Mouse (Mus musculus) neural tube, embryonic 14.5 days (tissue): ENCODE measurements around the gene Srebf1. TPM values are rescaled to one million over a fixed set of nuclear protein-coding genes. Genes with fewer than 3 reads are reported as not detected.

Source experiments
- ATAC-seq: fragments of 200-750 bp; cut with Nextera tagmentation; 2 replicates; pipeline ENCODE4 v1.8.0; 2017; ENCODE audit warnings: low read depth, mild to moderate bottlenecking, moderate TSS enrichment, moderate library complexity
- H3K27ac ChIP-seq: fragments of 300-500 bp; sonication (generic); 2 replicates; pipeline ENCODE4 v1.5.1; 2014; ENCODE audit warnings: low read depth, mild to moderate bottlenecking, control low read depth, low read length, moderate library complexity, mixed read lengths
- H3K27me3 ChIP-seq: fragments of 300-500 bp; sonication (generic); 2 replicates; pipeline ENCODE4 v1.6.1; 2014; ENCODE audit warnings: low read length; ENCODE audit not compliant: control insufficient read depth, insufficient read depth
- H3K36me3 ChIP-seq: fragments of 300-500 bp; sonication (generic); 2 replicates; pipeline ENCODE4 v1.6.1; 2014; ENCODE audit warnings: low read length, mixed read lengths; ENCODE audit not compliant: control insufficient read depth, insufficient read depth
- H3K4me1 ChIP-seq: fragments of 300-500 bp; sonication (generic); 2 replicates; pipeline ENCODE4 v1.6.1; 2014; ENCODE audit warnings: low read length; ENCODE audit not compliant: control insufficient read depth, insufficient read depth
- H3K4me2 ChIP-seq: fragments of 300-500 bp; sonication (generic); 2 replicates; pipeline ENCODE4 v1.6.1; 2014; ENCODE audit warnings: mild to moderate bottlenecking, low read depth, low read length, control low read depth
- H3K4me3 ChIP-seq: fragments of 300-500 bp; sonication (generic); 2 replicates; pipeline ENCODE4 v1.5.1; 2014; ENCODE audit warnings: low read depth, low read length, control low read depth, mixed read lengths
- H3K9ac ChIP-seq: fragments of 300-500 bp; sonication (generic); replicated peaks from 2 replicates; pipeline ENCODE4 v1.6.1; 2014; ENCODE audit warnings: low read depth, mild to moderate bottlenecking, control low read depth, low read length, mixed read lengths
- H3K9me3 ChIP-seq: fragments of 300-500 bp; sonication (generic); 2 replicates; pipeline ENCODE4 v1.6.1; 2016; ENCODE audit warnings: low read length; ENCODE audit not compliant: control insufficient read depth
- WGBS: fragments of 180-500 bp; shearing (Covaris S2); extraction: QIAGEN DNeasy Blood & Tissue Kit; methylation state at CpG from one replicate; pipeline ENCODE4 v1.1.7; 2014; 5-methylcytosine and 5-hydroxymethylcytosine counted together
- microRNA-seq: library from miRNA; unstranded; fragments of <30 nt; microRNA quantifications from one replicate; pipeline ENCODE4, GENCODE M21; 2016
- polyA plus RNA-seq: library from polyadenylated mRNA; unstranded; fragments of >200 nt; fragmentation: Nextera tagmentation; extraction: Ambion mirVana; gene quantifications from 2 replicates; pipeline ENCODE4 v1.2.1, GENCODE M21; 2014

Srebf1 gene
- polyA plus RNA-seq, 1 experiment from 2014 or later = 41.3 TPM

DNA sequence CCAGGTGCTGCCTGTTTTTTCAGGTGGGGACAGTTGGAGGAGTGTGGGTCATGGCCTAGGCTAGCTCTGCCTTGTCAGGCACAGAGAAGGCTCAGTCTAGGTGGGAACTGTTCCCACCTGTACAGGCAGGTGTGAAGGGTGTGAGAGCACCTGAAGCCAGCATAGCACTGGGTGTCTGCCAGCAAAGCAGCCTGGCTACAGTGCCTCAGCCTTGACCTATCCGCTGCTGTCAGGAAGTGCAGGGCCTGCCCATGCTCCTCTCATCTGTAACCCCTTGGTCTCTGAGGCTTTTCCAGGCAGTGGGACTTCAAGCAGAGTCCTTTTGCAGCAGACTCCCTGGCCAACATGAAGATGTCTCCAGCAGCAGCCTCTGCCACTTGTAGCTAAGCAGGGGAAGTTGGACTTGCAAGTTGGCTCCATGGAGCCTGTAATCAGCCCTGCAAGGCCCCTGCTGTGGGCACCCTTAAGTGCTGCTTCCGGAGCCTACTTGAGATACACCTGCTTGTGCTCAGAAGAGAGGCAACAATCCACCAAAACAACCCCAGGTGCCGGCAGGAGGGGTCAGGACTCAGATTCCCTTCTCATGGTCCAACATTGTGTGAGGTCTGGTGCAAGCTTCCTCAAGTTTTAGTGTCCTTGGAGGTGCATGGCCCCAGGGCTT, 61.8 kb downstream of the Srebf1 start:
- no peaks in the 10 kb centered on the region for H3K27me3 ChIP-seq
- no peak overlapping the region for H3K4me2 ChIP-seq
- no peaks in the 10 kb centered on the region for H3K36me3 ChIP-seq
- H3K9me3 ChIP-seq = no peaks in the 10 kb centered on the region
- ATAC-seq = no peak
- H3K9ac ChIP-seq = 0 out of 2 replicates have a peak overlapping the region, but pooled peaks have one; percentile 2
- peaks cover 31% of the 10 kb centered on the region for H3K4me1 ChIP-seq
- no peak overlapping the region for H3K4me3 ChIP-seq
- H3K27ac ChIP-seq = peak overlapping the region; percentile 67
- 68% methylated on average over 3 of the region's 3 CpGs for WGBS

- no peak for ATAC-seq
- 95% methylated on average over 5 of the region's 5 CpGs for WGBS
- H3K9ac ChIP-seq = no peak overlapping the region
- H3K27me3 ChIP-seq = no peaks in the 10 kb centered on the region
- H3K9me3 ChIP-seq = no peaks in the 10 kb centered on the region
- H3K27ac ChIP-seq = peak overlapping the region; percentile 67; the same call in 1 of the 2 replicates
- H3K4me1 ChIP-seq = peaks cover 29% of the 10 kb centered on the region
- no peaks in the 10 kb centered on the region for H3K36me3 ChIP-seq
- H3K4me2 ChIP-seq = no peak overlapping the region
- H3K4me3 ChIP-seq = no peak overlapping the region
Observed at GRCm38 (mm10) chr11:60159955-60160354, 62.4 kb downstream of the Srebf1 start.

DNA sequence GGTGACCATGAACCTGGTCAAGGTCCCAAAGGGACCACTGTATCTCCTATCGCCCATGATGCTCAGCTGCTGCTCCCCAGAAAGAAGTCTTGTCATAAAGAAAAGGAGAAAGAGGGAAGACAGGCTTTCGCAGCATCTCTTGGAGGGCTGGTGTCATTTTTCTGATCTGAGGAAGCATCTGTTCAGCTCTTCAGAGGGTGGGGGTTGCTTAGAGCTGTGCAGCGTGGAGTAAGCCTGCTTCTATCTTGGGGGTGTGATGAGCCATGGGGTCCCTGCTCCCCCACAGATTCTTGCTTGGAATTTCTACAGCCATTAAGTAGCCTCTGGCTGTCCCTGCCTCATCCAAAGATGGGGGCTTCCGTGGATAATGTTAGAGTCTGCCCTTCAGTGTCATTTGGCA, 64.1 kb downstream of the Srebf1 start:
- H3K36me3 ChIP-seq = no peaks in the 10 kb centered on the region
- H3K27me3 ChIP-seq = no peaks in the 10 kb centered on the region
- H3K4me2 ChIP-seq = no peak overlapping the region
- no peak overlapping the region for H3K9ac ChIP-seq
- H3K4me1 ChIP-seq = peaks cover 24% of the 10 kb centered on the region
- no peaks in the 10 kb centered on the region for H3K9me3 ChIP-seq
- WGBS = 76% methylated on average over 4 of the region's 4 CpGs
- no peak overlapping the region for H3K4me3 ChIP-seq
- no peak for ATAC-seq
- no peak overlapping the region for H3K27ac ChIP-seq

DNA sequence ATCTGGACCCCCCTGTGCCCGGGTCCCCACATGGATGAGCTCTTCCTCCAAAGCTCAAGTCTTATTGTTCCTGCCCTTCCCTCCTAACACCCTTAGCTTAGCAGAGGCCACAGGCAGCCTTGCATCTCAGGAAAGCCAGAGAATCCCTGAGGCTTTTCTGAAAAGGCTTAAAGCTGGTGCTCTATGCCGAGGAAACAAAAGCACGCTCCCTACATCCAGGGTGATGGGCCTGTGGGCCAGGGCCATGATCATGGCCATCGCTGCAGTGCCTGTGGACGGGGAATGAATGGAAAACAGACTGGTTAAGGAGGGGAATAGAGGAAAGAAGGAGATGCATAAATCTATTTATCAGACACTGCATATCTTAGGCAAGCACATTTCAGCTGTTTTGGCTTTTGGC, 66.7 kb downstream of the Srebf1 start:
- no peak for ATAC-seq
- H3K36me3 ChIP-seq = no peaks in the 10 kb centered on the region
- no peak overlapping the region for H3K4me3 ChIP-seq
- H3K9ac ChIP-seq = no peak overlapping the region
- no peak overlapping the region for H3K27ac ChIP-seq
- H3K4me1 ChIP-seq = peaks cover 15% of the 10 kb centered on the region
- H3K27me3 ChIP-seq = no peaks in the 10 kb centered on the region
- H3K9me3 ChIP-seq = no peaks in the 10 kb centered on the region
- WGBS = 71% methylated on average over 5 of the region's 5 CpGs
- H3K4me2 ChIP-seq = no peak overlapping the region

- Histone ChIP-seq H3K36me3 (no peaks in the 10 kb centered on the region), H3K4me3 (no peak overlapping the region), H3K27ac (no peak overlapping the region), H3K27me3 (no peaks in the 10 kb centered on the region), H3K4me2 (no peak overlapping the region), H3K9ac (no peak overlapping the region), H3K9me3 (no peaks in the 10 kb centered on the region), H3K4me1 (peaks cover 16% of the 10 kb centered on the region)
- ATAC-seq = no peak
- 88% methylated on average over 3 of the region's 3 CpGs for WGBS
Observed at GRCm38 (mm10) chr11:60153936-60154335, 68.4 kb downstream of the Srebf1 start.

GRCm38 (mm10) chr11:60152339-60152738, 70.0 kb downstream of the Srebf1 start:
- H3K9ac ChIP-seq = no peak overlapping the region
- H3K27me3 ChIP-seq = no peaks in the 10 kb centered on the region
- H3K27ac ChIP-seq = no peak overlapping the region
- H3K4me1 ChIP-seq = peaks cover 11% of the 10 kb centered on the region
- no peak for ATAC-seq
- no peak overlapping the region for H3K4me3 ChIP-seq
- no peak overlapping the region for H3K4me2 ChIP-seq
- WGBS = 79% methylated on average over 1 of the region's 1 CpGs
- no peaks in the 10 kb centered on the region for H3K36me3 ChIP-seq
- no peaks in the 10 kb centered on the region for H3K9me3 ChIP-seq

- Histone ChIP-seq H3K4me3 (no peak overlapping the region), H3K27me3 (no peaks in the 10 kb centered on the region), H3K4me1 (peaks cover 11% of the 10 kb centered on the region), H3K9me3 (no peaks in the 10 kb centered on the region), H3K36me3 (no peaks in the 10 kb centered on the region), H3K9ac (no peak overlapping the region), H3K27ac (no peak overlapping the region), H3K4me2 (no peak overlapping the region)
- ATAC-seq = no peak
- WGBS = 79% methylated on average over 3 of the region's 3 CpGs
Observed at GRCm38 (mm10) chr11:60150677-60151076, 71.7 kb downstream of the Srebf1 start.

Small RNAs within 50 kb of the gene (microRNA-seq; reads per million reads assigned to microRNA genes)
- gene Mir6921 (not detected), gene Mir6922 (not detected)

Other genes starting within 250 kb of the Srebf1 start
- 9.0 and 9.3 TPM in 2 replicates for gene Pemt, start 176.1 kb downstream of the Srebf1 start, polyA plus RNA-seq
- 34.1 and 35.7 TPM in 2 replicates for gene Rai1, start 117.6 kb downstream of the Srebf1 start, polyA plus RNA-seq
- gene Tom1l2, start 130.3 kb upstream of the Srebf1 start, polyA plus RNA-seq = 47.8 and 50.9 TPM in 2 replicates
- gene Drc3, start 130.7 kb upstream of the Srebf1 start, polyA plus RNA-seq = 5.2 TPM in 2 replicates
- 26.6 and 27.6 TPM in 2 replicates for gene Gid4, start 194.6 kb upstream of the Srebf1 start, polyA plus RNA-seq
- gene Atpaf2, start 195.9 kb upstream of the Srebf1 start, polyA plus RNA-seq = 44.1 and 45.8 TPM in 2 replicates
- 90.6 and 95.6 TPM in 2 replicates for gene Drg2, start 232.0 kb upstream of the Srebf1 start, polyA plus RNA-seq
- 0.19 and 0.36 TPM in 2 replicates for gene Myo15, start 246.8 kb upstream of the Srebf1 start, polyA plus RNA-seq